Mouse (Mus musculus): ENCODE data around the gene Gse1. TPM values are rescaled to one million over a fixed set of nuclear protein-coding genes. Genes with fewer than 3 reads are reported as not detected.

The Gse1 gene
- polyA plus RNA-seq, 1 experiment = 14.8 TPM

GRCm38 (mm10) chr8:120184850-120185792, 43.1 kb upstream of the Gse1 start:
- no peak for DNase-seq
- H3K36me3 ChIP-seq (ENCODE audit: control insufficient read depth, insufficient read depth, low read length) = no peaks in the 10 kb centered on the region
- no peaks in the 10 kb centered on the region for H3K27me3 ChIP-seq (replicated peaks; ENCODE audit: control insufficient read depth, insufficient read depth, low read length)
- H3K27ac ChIP-seq (ENCODE audit: insufficient read depth, low read depth, low read length) = no peak overlapping the region
- no peak overlapping the region for H3K4me3 ChIP-seq (ENCODE audit: insufficient read depth, low read depth, low read length)
- TF ChIP-seq CTCF (conservative IDR thresholded peaks at IDR 0.05; ENCODE audit: insufficient read depth, insufficient read length, low read depth, low read length) (no peak), POLR2A (IDR thresholded peaks at IDR 0.05; ENCODE audit: low read depth, low read length) (no peak)
- WGBS = 47% methylated on average over 17 of the region's 17 CpGs
- peaks cover 12% of the 10 kb centered on the region for H3K4me1 ChIP-seq (ENCODE audit: control insufficient read depth, insufficient read depth, low read length)

GRCm38 (mm10) chr8:120186454-120186853, 41.8 kb upstream of the Gse1 start:
- TF ChIP-seq CTCF (conservative IDR thresholded peaks at IDR 0.05; ENCODE audit: insufficient read depth, insufficient read length, low read depth, low read length) (no peak), POLR2A (IDR thresholded peaks at IDR 0.05; ENCODE audit: low read depth, low read length) (no peak)
- peak; percentile 84 for DNase-seq
- whole genome bisulfite sequencing = 54% methylated on average over 8 of the region's 8 CpGs
- H3K4me1 ChIP-seq (ENCODE audit: control insufficient read depth, insufficient read depth, low read length) = peaks cover 18% of the 10 kb centered on the region
- H3K27me3 ChIP-seq (replicated peaks; ENCODE audit: control insufficient read depth, insufficient read depth, low read length) = no peaks in the 10 kb centered on the region
- H3K36me3 ChIP-seq (ENCODE audit: control insufficient read depth, insufficient read depth, low read length) = no peaks in the 10 kb centered on the region
- H3K4me3 ChIP-seq (ENCODE audit: insufficient read depth, low read depth, low read length) = no peak overlapping the region
- H3K27ac ChIP-seq (ENCODE audit: insufficient read depth, low read depth, low read length) = no peak overlapping the region

DNA sequence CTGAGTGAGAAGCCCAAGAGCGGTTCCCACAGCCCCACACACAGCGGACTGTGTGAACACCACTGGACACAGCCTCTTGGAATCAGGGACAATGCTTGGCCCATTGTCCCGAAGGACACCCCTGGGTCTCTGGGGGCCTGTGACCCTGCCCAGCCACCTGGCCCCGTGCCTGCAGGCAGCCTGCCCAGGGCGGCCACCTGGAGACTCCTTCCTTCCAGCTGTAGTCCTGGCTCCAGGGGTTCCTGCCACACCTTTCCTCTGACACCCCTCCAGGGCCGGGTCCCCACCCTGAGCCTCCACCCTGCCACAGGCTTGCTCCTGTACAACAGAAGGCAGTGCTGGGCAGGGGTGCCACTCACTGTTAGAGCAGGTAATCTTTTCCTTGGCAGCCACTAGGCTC, 39.7 kb upstream of the Gse1 start:
- Histone ChIP-seq H3K4me3 (ENCODE audit: insufficient read depth, low read depth, low read length) (no peak overlapping the region), H3K27ac (ENCODE audit: insufficient read depth, low read depth, low read length) (no peak overlapping the region), H3K4me1 (ENCODE audit: control insufficient read depth, insufficient read depth, low read length) (peaks cover 18% of the 10 kb centered on the region), H3K27me3 (replicated peaks; ENCODE audit: control insufficient read depth, insufficient read depth, low read length) (no peaks in the 10 kb centered on the region), H3K36me3 (ENCODE audit: control insufficient read depth, insufficient read depth, low read length) (no peaks in the 10 kb centered on the region)
- 76% methylated on average over 6 of the region's 6 CpGs for WGBS
- TF ChIP-seq CTCF (conservative IDR thresholded peaks at IDR 0.05; ENCODE audit: insufficient read depth, insufficient read length, low read depth, low read length) (no peak), POLR2A (IDR thresholded peaks at IDR 0.05; ENCODE audit: low read depth, low read length) (no peak)
- DNase-seq = peak; percentile 92

- no peak overlapping the region for H3K4me3 ChIP-seq (ENCODE audit: insufficient read depth, low read depth, low read length)
- 41% methylated on average over 6 of the region's 6 CpGs for WGBS
- H3K4me1 ChIP-seq (ENCODE audit: control insufficient read depth, insufficient read depth, low read length) = peaks cover 18% of the 10 kb centered on the region
- no peaks in the 10 kb centered on the region for H3K36me3 ChIP-seq (ENCODE audit: control insufficient read depth, insufficient read depth, low read length)
- TF ChIP-seq POLR2A (IDR thresholded peaks at IDR 0.05; ENCODE audit: low read depth, low read length) (no peak), CTCF (conservative IDR thresholded peaks at IDR 0.05; ENCODE audit: insufficient read depth, insufficient read length, low read depth, low read length) (no peak)
- H3K27me3 ChIP-seq (replicated peaks; ENCODE audit: control insufficient read depth, insufficient read depth, low read length) = no peaks in the 10 kb centered on the region
- peak; percentile 57 for DNase-seq
- H3K27ac ChIP-seq (ENCODE audit: insufficient read depth, low read depth, low read length) = no peak overlapping the region
These were observed 38.8 kb upstream of the Gse1 start for GRCm38 (mm10) chr8:120189440-120189839.

DNA sequence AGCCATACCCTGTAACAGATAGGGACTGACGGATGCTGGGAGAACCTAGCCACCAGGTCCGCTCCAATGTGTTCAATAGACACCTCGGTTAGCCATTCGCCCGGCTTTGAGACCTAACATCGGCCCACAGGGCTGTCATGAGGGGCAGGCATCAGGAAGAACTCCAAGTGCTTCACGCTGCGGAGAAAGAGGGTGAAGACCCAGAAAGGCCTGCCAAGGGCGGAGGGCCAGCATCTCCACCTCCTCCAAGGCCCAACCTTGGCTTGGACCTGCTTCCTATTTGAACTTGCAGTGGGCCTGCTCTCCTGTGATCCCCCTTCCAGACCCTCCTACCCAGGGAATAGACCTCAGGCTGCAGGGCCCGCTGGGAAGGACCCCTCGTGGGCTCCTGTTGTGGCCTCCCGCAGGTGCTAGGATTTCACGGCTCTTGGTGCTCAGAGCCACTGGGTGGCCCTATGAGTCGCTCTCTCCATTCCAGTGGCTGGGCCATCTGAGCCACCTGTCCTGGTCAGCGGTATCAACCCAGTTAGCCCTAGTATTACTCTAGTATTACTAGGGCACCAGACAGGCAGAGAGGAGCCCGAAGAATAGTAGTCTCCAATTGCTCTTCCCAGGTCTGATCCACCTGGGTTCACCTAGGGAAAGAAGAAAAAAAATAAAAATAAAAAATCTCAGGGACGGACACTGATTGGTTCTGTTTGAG, 38.0 kb upstream of the Gse1 start:
- WGBS = 84% methylated on average over 17 of the region's 17 CpGs
- Histone ChIP-seq H3K36me3 (ENCODE audit: control insufficient read depth, insufficient read depth, low read length) (no peaks in the 10 kb centered on the region), H3K27me3 (replicated peaks; ENCODE audit: control insufficient read depth, insufficient read depth, low read length) (no peaks in the 10 kb centered on the region), H3K4me3 (ENCODE audit: insufficient read depth, low read depth, low read length) (no peak overlapping the region), H3K27ac (ENCODE audit: insufficient read depth, low read depth, low read length) (no peak overlapping the region), H3K4me1 (ENCODE audit: control insufficient read depth, insufficient read depth, low read length) (peaks cover 18% of the 10 kb centered on the region)
- no peak for TF ChIP-seq POLR2A (IDR thresholded peaks at IDR 0.05; ENCODE audit: low read depth, low read length)
- TF ChIP-seq CTCF (conservative IDR thresholded peaks at IDR 0.05; ENCODE audit: insufficient read depth, insufficient read length, low read depth, low read length) = no peak
- DNase-seq = no peak

DNA sequence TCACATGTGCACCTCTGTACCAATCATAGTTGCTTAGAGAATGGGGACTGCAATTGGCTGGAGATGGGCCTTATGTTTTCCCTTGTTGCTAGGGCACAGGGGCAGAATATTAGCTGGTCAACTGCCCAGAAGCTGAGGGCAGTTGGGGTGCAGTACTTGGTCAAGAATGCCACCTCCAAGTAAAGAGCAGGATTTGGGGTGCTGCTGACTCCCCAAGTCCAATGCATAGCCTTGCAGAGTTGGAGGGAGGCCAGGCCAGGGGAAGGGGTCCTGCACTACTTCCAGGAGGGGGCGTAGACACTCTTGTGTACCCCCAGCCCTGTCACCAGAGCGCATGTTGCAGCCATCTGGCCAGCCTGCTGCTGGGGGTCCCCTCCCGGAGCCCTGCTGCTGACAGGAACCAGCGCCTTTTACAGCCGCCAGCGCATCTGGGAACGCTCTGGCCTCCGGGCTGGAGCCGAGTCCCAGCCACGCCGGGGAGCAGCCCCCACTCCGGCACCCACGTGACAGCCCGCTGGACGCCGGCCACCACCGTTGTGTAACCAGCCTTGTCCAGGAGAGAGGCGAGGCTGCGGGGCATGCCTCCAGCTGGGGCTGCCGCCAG, 37.3 kb upstream of the Gse1 start:
- 24% methylated on average over 20 of the region's 20 CpGs for WGBS
- H3K4me1 ChIP-seq (ENCODE audit: control insufficient read depth, insufficient read depth, low read length) = peaks cover 16% of the 10 kb centered on the region
- no peaks in the 10 kb centered on the region for H3K27me3 ChIP-seq (replicated peaks; ENCODE audit: control insufficient read depth, insufficient read depth, low read length)
- TF ChIP-seq POLR2A (IDR thresholded peaks at IDR 0.05; ENCODE audit: low read depth, low read length) = no peak
- TF ChIP-seq CTCF (conservative IDR thresholded peaks at IDR 0.05; ENCODE audit: insufficient read depth, insufficient read length, low read depth, low read length) = no peak
- H3K4me3 ChIP-seq (ENCODE audit: insufficient read depth, low read depth, low read length) = peak overlapping the region; percentile 29; the same call in 1 of the 2 replicates
- H3K36me3 ChIP-seq (ENCODE audit: control insufficient read depth, insufficient read depth, low read length) = no peaks in the 10 kb centered on the region
- peak overlapping the region; percentile 91 for H3K27ac ChIP-seq (ENCODE audit: insufficient read depth, low read depth, low read length)
- DNase-seq = peak; percentile 96

All from kidney, adult 2 months (tissue).